Mouse (Mus musculus) kidney, embryonic 16.5 days (tissue): ENCODE results near the gene Krtap17-1. TPM values are rescaled to one million over a fixed set of nuclear protein-coding genes. Genes with fewer than 3 reads are reported as not detected.
A peak's percentile ranks its signal among the peaks of the same experiment; 100 is the strongest.

ENCODE experiments used
- ATAC-seq: fragments of 200-750 bp; cut with Nextera tagmentation; 2 replicates; pipeline ENCODE4 v1.8.0; 2017; ENCODE audit warnings: moderate TSS enrichment; ENCODE audit not compliant: low FRiP score, low TSS enrichment
- H3K27ac ChIP-seq: fragments of 300-500 bp; sonication (generic); 2 replicates; pipeline ENCODE4 v1.5.1; 2014; ENCODE audit warnings: low read length
- H3K27me3 ChIP-seq: fragments of 300-500 bp; sonication (generic); 2 replicates; pipeline ENCODE4 v1.6.1; 2014; ENCODE audit warnings: low read length, control low read depth, mixed read lengths; ENCODE audit not compliant: insufficient read depth
- H3K36me3 ChIP-seq: fragments of 300-500 bp; sonication (generic); 2 replicates; pipeline ENCODE4 v1.6.1; 2014; ENCODE audit warnings: low read length, control low read depth, mixed read lengths; ENCODE audit not compliant: insufficient read depth
- H3K4me1 ChIP-seq: fragments of 300-500 bp; sonication (generic); 2 replicates; pipeline ENCODE4 v1.6.1; 2014; ENCODE audit warnings: low read length, control low read depth, mixed read lengths; ENCODE audit not compliant: insufficient read depth
- H3K4me2 ChIP-seq: fragments of 300-500 bp; sonication (generic); replicated peaks from 2 replicates; pipeline ENCODE4 v1.6.1; 2014; ENCODE audit warnings: low read depth, low read length
- H3K4me3 ChIP-seq: fragments of 300-500 bp; sonication (generic); 2 replicates; pipeline ENCODE4 v1.5.1; 2014; ENCODE audit warnings: mild to moderate bottlenecking, low read length
- H3K9ac ChIP-seq: fragments of 300-500 bp; sonication (generic); replicated peaks from 2 replicates; pipeline ENCODE4 v1.6.1; 2014; ENCODE audit warnings: low read length
- H3K9me3 ChIP-seq: fragments of 300-500 bp; sonication (generic); 2 replicates; pipeline ENCODE4 v1.6.1; 2016; ENCODE audit warnings: low read length, control low read depth
- WGBS: fragments of 180-500 bp; shearing (Covaris S2); extraction: QIAGEN DNeasy Blood & Tissue Kit; methylation state at CpG from one replicate; pipeline ENCODE4 v1.1.7; 2014; 5-methylcytosine and 5-hydroxymethylcytosine counted together
- polyA plus RNA-seq: library from polyadenylated mRNA; unstranded; fragments of >200 nt; fragmentation: Nextera tagmentation; extraction: Ambion mirVana; gene quantifications from 2 replicates; pipeline ENCODE4 v1.2.1, GENCODE M21; 2015

Gene Krtap17-1
- not detected in 2 replicates for polyA plus RNA-seq

GRCm38 (mm10) chr11:99993620-99994383, at the start of gene Krtap17-1:
Gene Krtap17-1, minus strand, starts transcription at chr11:99993994.
- Histone ChIP-seq H3K36me3 (no peaks in the 10 kb centered on the region), H3K27me3 (peaks cover 14% of the 10 kb centered on the region), H3K9me3 (no peaks in the 10 kb centered on the region), H3K27ac (no peak within 1 kb of the TSS), H3K4me2 (peak within 1 kb of the TSS; percentile 20; the same call in 1 of the 2 replicates), H3K9ac (no peak within 1 kb of the TSS), H3K4me3 (no peak within 1 kb of the TSS), H3K4me1 (peaks cover 7% of the 10 kb centered on the region; the same call in 1 of the 2 replicates)
- ATAC-seq: no peak
- WGBS: 13% methylated on average over 26 of the region's 26 CpGs

- H3K9ac ChIP-seq: no peak within 1 kb of the TSS
- no peak within 1 kb of the TSS for H3K4me2 ChIP-seq
- no peak for ATAC-seq
- H3K27me3 ChIP-seq: no peaks in the 10 kb centered on the region
- H3K4me3 ChIP-seq: no peak within 1 kb of the TSS
- no peaks in the 10 kb centered on the region for H3K36me3 ChIP-seq
- no peak within 1 kb of the TSS for H3K27ac ChIP-seq
- H3K9me3 ChIP-seq: no peaks in the 10 kb centered on the region
- no peaks in the 10 kb centered on the region for H3K4me1 ChIP-seq
- 86% methylated on average over 6 of the region's 6 CpGs for WGBS
Observed at GRCm38 (mm10) chr11:100041454-100041853, 47.7 kb upstream of the Krtap17-1 start, which contains the start of gene Krt34. Gene Krt34, minus strand, starts transcription at chr11:100041554.

- no peaks in the 10 kb centered on the region for H3K36me3 ChIP-seq
- H3K4me2 ChIP-seq: no peak within 1 kb of the TSS
- 84% methylated on average over 6 of the region's 6 CpGs for whole genome bisulfite sequencing
- H3K27me3 ChIP-seq: no peaks in the 10 kb centered on the region
- no peak within 1 kb of the TSS for H3K4me3 ChIP-seq
- H3K9me3 ChIP-seq: no peaks in the 10 kb centered on the region
- H3K4me1 ChIP-seq: no peaks in the 10 kb centered on the region
- H3K9ac ChIP-seq: no peak within 1 kb of the TSS
- H3K27ac ChIP-seq: no peak within 1 kb of the TSS
- ATAC-seq: no peak
Observed at GRCm38 (mm10) chr11:100029768-100030167, 36.0 kb upstream of the Krtap17-1 start, which contains the start of gene Krt33b. Gene Krt33b, minus strand, starts transcription at chr11:100029868.

GRCm38 (mm10) chr11:100021438-100021837, 27.6 kb upstream of the Krtap17-1 start:
- Histone ChIP-seq H3K4me2 (no peak overlapping the region), H3K27ac (no peak overlapping the region)

GRCm38 (mm10) chr11:100019466-100019865, 25.7 kb upstream of the Krtap17-1 start:
- no peak overlapping the region for H3K9ac ChIP-seq
- H3K36me3 ChIP-seq: no peaks in the 10 kb centered on the region
- ATAC-seq: no peak
- H3K27ac ChIP-seq: no peak overlapping the region
- no peaks in the 10 kb centered on the region for H3K4me1 ChIP-seq
- no peaks in the 10 kb centered on the region for H3K9me3 ChIP-seq
- no peak overlapping the region for H3K4me3 ChIP-seq
- no peak overlapping the region for H3K4me2 ChIP-seq
- 63% methylated on average over 1 of the region's 1 CpGs for WGBS
- H3K27me3 ChIP-seq: no peaks in the 10 kb centered on the region

More at GRCm38 (mm10) chr11:100021438-100021837, 27.6 kb upstream of the Krtap17-1 start:
- H3K9me3 ChIP-seq: no peaks in the 10 kb centered on the region
- no peaks in the 10 kb centered on the region for H3K36me3 ChIP-seq
- 73% methylated on average over 5 of the region's 5 CpGs for WGBS
- H3K4me3 ChIP-seq: no peak overlapping the region
- H3K27me3 ChIP-seq: no peaks in the 10 kb centered on the region
- H3K9ac ChIP-seq: no peak overlapping the region
- ATAC-seq: no peak
- H3K4me1 ChIP-seq: no peaks in the 10 kb centered on the region

- H3K4me2 ChIP-seq: no peak within 1 kb of the TSS
- no peaks in the 10 kb centered on the region for H3K9me3 ChIP-seq
- no peaks in the 10 kb centered on the region for H3K36me3 ChIP-seq
- H3K4me1 ChIP-seq: no peaks in the 10 kb centered on the region
- ATAC-seq: no peak
- 74% methylated on average over 4 of the region's 4 CpGs for WGBS
- no peaks in the 10 kb centered on the region for H3K27me3 ChIP-seq
- no peak within 1 kb of the TSS for H3K9ac ChIP-seq
- no peak within 1 kb of the TSS for H3K27ac ChIP-seq
- no peak within 1 kb of the TSS for H3K4me3 ChIP-seq
Observed at GRCm38 (mm10) chr11:100016112-100016511, 22.3 kb upstream of the Krtap17-1 start, which contains the start of gene Krt33a. Gene Krt33a, minus strand, starts transcription at chr11:100016212.

GRCm38 (mm10) chr11:100013691-100014171, 19.9 kb upstream of the Krtap17-1 start:
- Histone ChIP-seq H3K27ac (no peak overlapping the region), H3K9me3 (no peaks in the 10 kb centered on the region), H3K4me2 (no peak overlapping the region), H3K36me3 (no peaks in the 10 kb centered on the region), H3K27me3 (no peaks in the 10 kb centered on the region), H3K4me1 (no peaks in the 10 kb centered on the region), H3K9ac (no peak overlapping the region), H3K4me3 (no peak overlapping the region)
- 56% methylated on average over 4 of the region's 4 CpGs for WGBS
- ATAC-seq: no peak

- Histone ChIP-seq H3K9ac (no peak overlapping the region), H3K4me1 (no peaks in the 10 kb centered on the region), H3K27ac (no peak overlapping the region), H3K27me3 (no peaks in the 10 kb centered on the region), H3K36me3 (no peaks in the 10 kb centered on the region), H3K9me3 (no peaks in the 10 kb centered on the region), H3K4me2 (no peak overlapping the region), H3K4me3 (no peak overlapping the region)
- ATAC-seq: peak; percentile 57; the same call in 1 of the 2 replicates
- WGBS: 45% methylated on average over 5 of the region's 5 CpGs
Observed at GRCm38 (mm10) chr11:100010682-100011081, 16.9 kb upstream of the Krtap17-1 start.

GRCm38 (mm10) chr11:100008336-100008735, 14.5 kb upstream of the Krtap17-1 start:
- no peak overlapping the region for H3K27ac ChIP-seq
- H3K4me1 ChIP-seq: no peaks in the 10 kb centered on the region
- H3K4me2 ChIP-seq: no peak overlapping the region
- ATAC-seq: no peak
- 92% methylated on average over 5 of the region's 5 CpGs for WGBS
- no peak overlapping the region for H3K4me3 ChIP-seq
- H3K9ac ChIP-seq: no peak overlapping the region
- H3K36me3 ChIP-seq: no peaks in the 10 kb centered on the region
- no peaks in the 10 kb centered on the region for H3K9me3 ChIP-seq
- no peaks in the 10 kb centered on the region for H3K27me3 ChIP-seq

- Histone ChIP-seq H3K9me3 (no peaks in the 10 kb centered on the region), H3K4me2 (no peak overlapping the region), H3K4me3 (no peak overlapping the region), H3K9ac (no peak overlapping the region), H3K4me1 (no peaks in the 10 kb centered on the region), H3K27me3 (no peaks in the 10 kb centered on the region), H3K36me3 (no peaks in the 10 kb centered on the region), H3K27ac (no peak overlapping the region)
- no peak for ATAC-seq
- 60% methylated on average over 3 of the region's 3 CpGs for WGBS
Observed at GRCm38 (mm10) chr11:100006624-100007023, 12.8 kb upstream of the Krtap17-1 start.
